Mouse (Mus musculus) MEL (cell line): ENCODE measurements around the gene Ubxn10. TPM values are rescaled to one million over a fixed set of nuclear protein-coding genes. Genes with fewer than 3 reads are reported as not detected.

Source experiments
- DNase-seq: peaks from one replicate; pipeline ENCODE4 v3.0.0; 2011; ENCODE audit warnings: low read depth, low spot score
- H3K27ac ChIP-seq: 2 replicates; pipeline ENCODE4 v1.5.1; 2012; ENCODE audit warnings: low read depth, mild to moderate bottlenecking, control low read depth, low read length, moderate library complexity; ENCODE audit not compliant: control insufficient read depth
- H3K27me3 ChIP-seq, 2 experiments: fragments of 150-350 bp in 1 of 2; sonication (generic) in 1 of 2; 2 replicates each; pipeline ENCODE4 v1.6.1; 2012; ENCODE audit warnings: low read length in 2 of 2, mild to moderate bottlenecking in 2 of 2, improper control_type of control experiment in 1 of 2, moderate library complexity in 1 of 2; ENCODE audit not compliant: insufficient read depth in 2 of 2, control insufficient read depth in 1 of 2
- H3K36me3 ChIP-seq, 2 experiments: 2 replicates each; pipeline ENCODE4 v1.6.1; 2012 to 2014; ENCODE audit warnings: low read length in 2 of 2, improper control_type of control experiment in 1 of 2, inconsistent platforms in 1 of 2, mild to moderate bottlenecking in 1 of 2; ENCODE audit not compliant: insufficient read depth in 2 of 2, control insufficient read depth in 1 of 2
- H3K4me1 ChIP-seq, 2 experiments: fragments of 150-350 bp in 1 of 2; sonication (generic) in 1 of 2; 2 replicates each; pipeline ENCODE4 v1.6.1; 2012; ENCODE audit warnings: low read length in 2 of 2, improper control_type of control experiment in 1 of 2, mild to moderate bottlenecking in 1 of 2; ENCODE audit not compliant: insufficient read depth in 2 of 2, control insufficient read depth in 1 of 2
- H3K4me3 ChIP-seq, 2 experiments: fragments of 150-350 bp in 1 of 2; sonication (generic) in 1 of 2; 2 replicates each; pipeline ENCODE4 v1.5.1; 2012; ENCODE audit warnings: low read depth in 2 of 2, low read length in 2 of 2, mild to moderate bottlenecking in 2 of 2, moderate library complexity in 2 of 2, control low read depth in 1 of 2, improper control_type of control experiment in 1 of 2; ENCODE audit not compliant: control insufficient read depth in 1 of 2, insufficient read depth in 1 of 2
- H3K79me2 ChIP-seq: 2 replicates; pipeline ENCODE4 v1.6.1; 2012; ENCODE audit warnings: mild to moderate bottlenecking, low read length, moderate library complexity; ENCODE audit not compliant: control insufficient read depth, poor library complexity, insufficient read depth
- H3K9ac ChIP-seq: 2 replicates; pipeline ENCODE4 v1.6.1; 2012; ENCODE audit warnings: low read depth, mild to moderate bottlenecking, control low read depth, low read length, moderate library complexity; ENCODE audit not compliant: control insufficient read depth, poor library complexity, severe bottlenecking
- H3K9me3 ChIP-seq: fragments of 150-350 bp; sonication (generic); replicated peaks from 2 replicates; pipeline ENCODE4 v1.6.1; 2012; ENCODE audit warnings: mild to moderate bottlenecking, low read length, improper control_type of control experiment, moderate library complexity; ENCODE audit not compliant: insufficient read depth
- BHLHE40 ChIP-seq: IDR thresholded peaks from 2 replicates; pipeline ENCODE4 v1.6.1; 2012; ENCODE audit warnings: low read depth, mild to moderate bottlenecking, inconsistent platforms, low read length, improper control_type of control experiment, borderline replicate concordance
- CHD2 ChIP-seq: IDR thresholded peaks from 2 replicates; pipeline ENCODE4 v1.6.1; 2011; ENCODE audit warnings: low read length, improper control_type of control experiment
- CTCF ChIP-seq, 3 experiments: IDR thresholded peaks in 2 of 3; conservative IDR thresholded peaks in 1 of 3; 2 replicates each; pipeline ENCODE4 v1.5.1; 2011 to 2012; ENCODE audit warnings: low read length in 3 of 3, low read depth in 2 of 3, mild to moderate bottlenecking in 2 of 3, improper control_type of control experiment in 1 of 3, inconsistent platforms in 1 of 3, mixed read lengths in 1 of 3, moderate library complexity in 1 of 3; ENCODE audit not compliant: control insufficient read depth in 1 of 3, insufficient read depth in 1 of 3, poor library complexity in 1 of 3, severe bottlenecking in 1 of 3
- ELF1 ChIP-seq: IDR thresholded peaks from 2 replicates; pipeline ENCODE4 v1.6.1; 2014; ENCODE audit warnings: low read depth, mild to moderate bottlenecking, inconsistent platforms, low read length, improper control_type of control experiment, moderate library complexity
- ETS1 ChIP-seq: IDR thresholded peaks from 2 replicates; pipeline ENCODE4 v1.6.1; 2012; ENCODE audit warnings: low read depth, mild to moderate bottlenecking, inconsistent platforms, low read length, improper control_type of control experiment, moderate library complexity
- GATA1 ChIP-seq: IDR thresholded peaks from 2 replicates; pipeline ENCODE4 v1.6.1; 2011; ENCODE audit warnings: low read depth, low read length, improper control_type of control experiment
- HCFC1 ChIP-seq: IDR thresholded peaks from 2 replicates; pipeline ENCODE4 v1.6.1; 2012; ENCODE audit warnings: low read depth, mild to moderate bottlenecking, inconsistent platforms, low read length, improper control_type of control experiment, moderate library complexity
- MAX ChIP-seq: IDR thresholded peaks from 2 replicates; pipeline ENCODE4 v1.6.1; 2011; ENCODE audit warnings: low read length, improper control_type of control experiment
- MXI1 ChIP-seq: IDR thresholded peaks from 2 replicates; pipeline ENCODE4 v1.6.1; 2011; ENCODE audit warnings: mild to moderate bottlenecking, low read depth, low read length, improper control_type of control experiment
- POLR2A ChIP-seq, 2 experiments: IDR thresholded peaks; 2 replicates each; pipeline ENCODE4 v1.6.1; 2011 to 2012; ENCODE audit warnings: low read length in 2 of 2, mild to moderate bottlenecking in 2 of 2, control low read depth in 1 of 2, improper control_type of control experiment in 1 of 2, low read depth in 1 of 2, moderate library complexity in 1 of 2; ENCODE audit not compliant: control insufficient read depth in 1 of 2, insufficient read depth in 1 of 2, poor library complexity in 1 of 2
- POLR2AphosphoS2 ChIP-seq: IDR thresholded peaks from 2 replicates; pipeline ENCODE4 v1.6.1; 2011; ENCODE audit warnings: low read length, improper control_type of control experiment
- RAD21 ChIP-seq: IDR thresholded peaks from 2 replicates; pipeline ENCODE4 v1.6.1; 2011; ENCODE audit warnings: mild to moderate bottlenecking, low read depth, low read length, improper control_type of control experiment
- SIN3A ChIP-seq: IDR thresholded peaks from 2 replicates; pipeline ENCODE4 v1.6.1; 2012; ENCODE audit warnings: low read length, improper control_type of control experiment, inconsistent platforms
- USF2 ChIP-seq, 2 experiments: IDR thresholded peaks; 2 replicates each; pipeline ENCODE4 v1.6.1; 2011 to 2012; ENCODE audit warnings: improper control_type of control experiment in 2 of 2, low read length in 2 of 2, borderline replicate concordance in 1 of 2, inconsistent platforms in 1 of 2, low read depth in 1 of 2, mild to moderate bottlenecking in 1 of 2; ENCODE audit not compliant: insufficient read depth in 1 of 2
- ZC3H11A ChIP-seq: IDR thresholded peaks from 2 replicates; pipeline ENCODE4 v1.6.1; 2012; ENCODE audit warnings: low read depth, mild to moderate bottlenecking, inconsistent platforms, low read length, improper control_type of control experiment
- ZKSCAN1 ChIP-seq: IDR thresholded peaks from 2 replicates; pipeline ENCODE4 v1.6.1; 2012; ENCODE audit warnings: low read depth, mild to moderate bottlenecking, inconsistent platforms, low read length, improper control_type of control experiment, moderate library complexity
- ZNF384 ChIP-seq: IDR thresholded peaks from 2 replicates; pipeline ENCODE4 v1.6.1; 2012; ENCODE audit warnings: low read depth, mild to moderate bottlenecking, inconsistent platforms, low read length, improper control_type of control experiment
- polyA plus RNA-seq, 2 experiments: library from polyadenylated mRNA; stranded (reverse) in 1 of 2; unstranded in 1 of 2; fragments of >175 nt in 1 of 2; fragments of >200 nt in 1 of 2; gene quantifications; 2 replicates each; pipeline versions ENCODE4 v1.2.1 to v1.2.4; 2012; ENCODE audit warnings: low replicate concordance in 2 of 2, low read depth in 1 of 2; ENCODE audit not compliant: insufficient read length in 2 of 2, insufficient read depth in 1 of 2, missing spikeins in 1 of 2
- total RNA-seq: library from RNA; depleted of rRNA; stranded (reverse); fragments of 300-350 nt; gene quantifications from 2 replicates; pipeline ENCODE4 v1.2.3, GENCODE M21; 2012

The Ubxn10 gene
- total and polyA plus RNA-seq, 3 experiments, result not detected

DNA sequence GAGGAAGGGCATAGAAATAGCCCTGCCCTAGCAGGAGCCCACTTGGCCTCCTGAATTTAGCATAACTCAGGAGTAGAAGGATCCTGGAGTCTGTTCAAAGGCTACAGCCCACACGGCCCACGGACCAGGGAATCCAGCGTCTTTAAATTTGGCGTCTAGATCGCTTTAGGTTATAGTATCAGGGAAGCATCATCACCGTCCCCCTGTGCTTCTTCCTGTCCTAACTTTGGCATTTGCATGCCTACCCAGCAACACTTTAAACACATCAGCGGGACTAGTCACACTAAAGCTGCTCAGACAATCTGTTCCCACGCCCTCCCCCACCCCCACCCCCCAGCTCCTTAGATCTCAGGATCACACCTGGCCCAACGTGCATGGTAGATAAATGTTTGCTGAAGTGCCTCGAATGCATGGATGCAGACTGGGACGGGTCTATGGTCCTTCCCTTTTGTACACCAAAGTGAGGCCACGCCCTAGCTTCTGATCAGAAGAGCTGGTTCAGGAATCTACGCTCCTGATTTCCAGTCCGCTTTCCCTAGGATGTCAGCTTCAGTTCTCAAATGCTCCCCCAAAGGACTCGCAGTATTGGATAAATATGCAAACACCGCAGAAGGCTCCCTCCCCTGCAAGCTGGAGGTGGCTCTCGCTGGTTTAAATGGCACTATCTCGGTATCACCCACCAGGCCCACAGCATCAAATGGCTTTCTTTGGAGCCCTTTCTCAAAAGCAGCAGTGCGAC lies 45.4 kb downstream of the Ubxn10 start:
- TF ChIP-seq HCFC1 (no peak), BHLHE40 (no peak), USF2 (IDR thresholded peaks at IDR 0.05; ENCODE audit: borderline replicate concordance in 1 of 2, insufficient read depth in 1 of 2, low read depth in 1 of 2, low read length in 2 of 2) (no peak), CHD2 (no peak)
- no peaks in the 10 kb centered on the region for H3K27me3 ChIP-seq
- H3K4me1 ChIP-seq, result no peaks in the 10 kb centered on the region
- H3K79me2 ChIP-seq, result no peaks in the 10 kb centered on the region
- DNase-seq, result no peak
- H3K9me3 ChIP-seq, result no peaks in the 10 kb centered on the region
- H3K36me3 ChIP-seq, result no peaks in the 10 kb centered on the region
- no peak overlapping the region for H3K4me3 ChIP-seq
- H3K27ac ChIP-seq, result no peak overlapping the region
- H3K9ac ChIP-seq, result no peak overlapping the region

DNA sequence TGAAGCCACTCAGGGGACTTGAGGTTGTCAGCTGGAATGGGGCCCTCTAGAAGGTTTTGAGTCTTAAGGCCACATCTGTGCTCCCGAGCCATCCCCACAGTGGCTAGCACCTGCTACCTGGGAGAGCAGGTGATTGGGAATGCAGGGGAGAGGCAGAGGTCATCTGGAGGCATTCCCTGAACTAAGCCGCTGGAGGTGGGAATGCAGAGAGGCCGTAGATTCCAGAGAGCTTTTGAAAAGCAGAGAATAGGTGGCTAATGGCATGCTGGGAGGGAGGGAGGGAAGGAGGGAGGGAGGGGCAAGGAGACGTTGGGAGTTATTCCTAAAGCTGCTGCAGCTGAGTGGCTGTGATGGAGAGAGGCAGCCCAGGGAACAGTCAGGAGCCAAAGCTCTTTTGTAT lies 46.4 kb downstream of the Ubxn10 start:
- no peaks in the 10 kb centered on the region for H3K27me3 ChIP-seq

DNA sequence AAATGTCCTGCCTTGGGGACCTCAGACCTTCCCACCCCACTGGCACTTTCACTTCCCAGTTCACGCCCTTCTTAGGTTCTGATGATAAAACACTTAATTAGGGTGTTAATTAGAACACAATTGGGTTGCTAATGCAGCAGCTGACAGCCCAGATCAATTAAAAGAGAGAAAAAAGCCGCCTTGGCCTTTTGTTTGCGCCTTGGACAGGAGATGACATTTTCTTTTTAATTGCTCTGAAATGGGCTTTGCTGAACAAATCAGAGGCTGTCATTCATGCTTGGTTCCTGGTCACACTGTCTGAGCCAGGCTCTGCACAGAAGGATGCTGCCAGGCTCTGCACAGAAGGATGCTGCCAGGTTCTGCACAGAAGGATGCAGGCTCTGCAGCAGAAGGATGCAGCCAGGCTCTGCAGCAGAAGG lies 47.9 kb downstream of the Ubxn10 start:
- H3K79me2 ChIP-seq, result no peaks in the 10 kb centered on the region
- H3K9ac ChIP-seq, result no peak overlapping the region
- H3K9me3 ChIP-seq, result no peaks in the 10 kb centered on the region
- H3K4me3 ChIP-seq, result no peak overlapping the region
- H3K27ac ChIP-seq, result no peak overlapping the region
- no peaks in the 10 kb centered on the region for H3K27me3 ChIP-seq
- DNase-seq, result no peak
- no peaks in the 10 kb centered on the region for H3K36me3 ChIP-seq
- no peaks in the 10 kb centered on the region for H3K4me1 ChIP-seq
- no peak for TF ChIP-seq POLR2A (IDR thresholded peaks at IDR 0.05; ENCODE audit: control insufficient read depth in 1 of 2, insufficient read depth in 1 of 2, low read depth in 1 of 2, low read length in 2 of 2, poor library complexity in 1 of 2)
- no peak for TF ChIP-seq ELF1
- no peak for TF ChIP-seq GATA1
- no peak for TF ChIP-seq MAX
- no peak for TF ChIP-seq RAD21
- TF ChIP-seq CTCF (IDR thresholded peaks at IDR 0.05 in 2 of 3, conservative IDR thresholded peaks at IDR 0.05 in 1 of 3; ENCODE audit: control insufficient read depth in 1 of 3, insufficient read depth in 1 of 3, low read depth in 2 of 3, low read length in 3 of 3, poor library complexity in 1 of 3, severe bottlenecking in 1 of 3), result no peak
- TF ChIP-seq POLR2AphosphoS2, result no peak
- no peak for TF ChIP-seq ZC3H11A
- no peak for TF ChIP-seq ZNF384
- TF ChIP-seq SIN3A, result no peak
- no peak for TF ChIP-seq CHD2
- no peak for TF ChIP-seq ZKSCAN1
- TF ChIP-seq ETS1, result no peak

More for the DNA sequence above, 46.4 kb downstream of the Ubxn10 start:
- no peak overlapping the region for H3K9ac ChIP-seq
- TF ChIP-seq POLR2AphosphoS2 (no peak), MXI1 (no peak)
- TF ChIP-seq, all 39 proteins: peak for 0
- no peaks in the 10 kb centered on the region for H3K79me2 ChIP-seq
- no peak overlapping the region for H3K27ac ChIP-seq
- H3K9me3 ChIP-seq, result no peaks in the 10 kb centered on the region
- DNase-seq, result no peak
- H3K4me1 ChIP-seq, result no peaks in the 10 kb centered on the region
- H3K36me3 ChIP-seq, result no peaks in the 10 kb centered on the region
- H3K4me3 ChIP-seq, result no peak overlapping the region
